Mouse (Mus musculus) intestine, embryonic 15.5 days (tissue): Measurements from ENCODE around the gene Taf15. TPM values are rescaled to one million over a fixed set of nuclear protein-coding genes. Genes with fewer than 3 reads are reported as not detected.

Experiments used
- ATAC-seq: fragments of 200-750 bp; cut with Nextera tagmentation; 2 replicates; pipeline ENCODE4 v1.8.0; 2017; ENCODE audit warnings: moderate TSS enrichment, moderate library complexity
- H3K27ac ChIP-seq: fragments of 300-500 bp; sonication (generic); 2 replicates; pipeline ENCODE4 v1.5.1; 2015; ENCODE audit warnings: mild to moderate bottlenecking, inconsistent platforms
- H3K27me3 ChIP-seq: fragments of 300-500 bp; sonication (generic); replicated peaks from 2 replicates; pipeline ENCODE4 v1.6.1; 2015; ENCODE audit warnings: inconsistent platforms
- H3K36me3 ChIP-seq: fragments of 300-500 bp; sonication (generic); 2 replicates; pipeline ENCODE4 v1.6.1; 2015; ENCODE audit warnings: inconsistent platforms
- H3K4me1 ChIP-seq: fragments of 300-500 bp; sonication (generic); replicated peaks from 2 replicates; pipeline ENCODE4 v1.6.1; 2015; ENCODE audit warnings: inconsistent platforms
- H3K4me2 ChIP-seq: fragments of 300-500 bp; sonication (generic); replicated peaks from 2 replicates; pipeline ENCODE4 v1.6.1; 2015; ENCODE audit warnings: mild to moderate bottlenecking, inconsistent platforms
- H3K4me3 ChIP-seq: fragments of 300-500 bp; sonication (generic); replicated peaks from 2 replicates; pipeline ENCODE4 v1.5.1; 2015; ENCODE audit warnings: inconsistent platforms
- H3K9ac ChIP-seq: fragments of 300-500 bp; sonication (generic); 2 replicates; pipeline ENCODE4 v1.6.1; 2015; ENCODE audit warnings: inconsistent platforms
- H3K9me3 ChIP-seq: fragments of 300-500 bp; sonication (generic); 2 replicates; pipeline ENCODE4 v1.6.1; 2016; ENCODE audit warnings: inconsistent platforms
- WGBS: fragments of 180-500 bp; shearing (Covaris S2); methylation state at CpG from one replicate; pipeline ENCODE4 v1.1.7; 2015; 5-methylcytosine and 5-hydroxymethylcytosine counted together
- polyA plus RNA-seq: library from polyadenylated mRNA; unstranded; fragments of >200 nt; fragmentation: Nextera tagmentation; extraction: Ambion mirVana; gene quantifications from 2 replicates; pipeline ENCODE4 v1.2.1, GENCODE M21; 2015

Gene Taf15
- 12.9 and 13.9 TPM in 2 replicates for polyA plus RNA-seq

GRCm38 (mm10) chr11:83472324-83473234, at the start of gene Taf15:
Gene Taf15, plus strand, starts transcription at chr11:83473086.
- Histone ChIP-seq H3K27ac (peak within 1 kb of the TSS; percentile 97), H3K9me3 (no peaks in the 10 kb centered on the region), H3K9ac (peak within 1 kb of the TSS; percentile 95), H3K4me1 (peaks cover 13% of the 10 kb centered on the region; the same call in 1 of the 2 replicates), H3K4me3 (peak within 1 kb of the TSS; percentile 94), H3K36me3 (no peaks in the 10 kb centered on the region), H3K4me2 (peak within 1 kb of the TSS; percentile 70), H3K27me3 (no peaks in the 10 kb centered on the region)
- under 1% methylated on average over 66 of the region's 66 CpGs for WGBS
- peak; percentile 98 for ATAC-seq

- Histone ChIP-seq H3K36me3 (no peaks in the 10 kb centered on the region), H3K4me1 (no peaks in the 10 kb centered on the region), H3K9ac (no peak overlapping the region), H3K4me2 (no peak overlapping the region), H3K9me3 (no peaks in the 10 kb centered on the region), H3K27ac (no peak overlapping the region), H3K27me3 (peaks cover 33% of the 10 kb centered on the region), H3K4me3 (no peak overlapping the region)
- ATAC-seq = 0 out of 2 replicates have a peak, but pooled peaks have one; percentile 19
- 9% methylated on average over 8 of the region's 8 CpGs for WGBS
These were observed 48.2 kb upstream of the Taf15 start for GRCm38 (mm10) chr11:83424681-83425080.

GRCm38 (mm10) chr11:83426964-83427363, 45.9 kb upstream of the Taf15 start:
- Histone ChIP-seq H3K27ac (no peak overlapping the region), H3K4me1 (no peaks in the 10 kb centered on the region), H3K9ac (no peak overlapping the region), H3K27me3 (peaks cover 18% of the 10 kb centered on the region), H3K4me3 (no peak overlapping the region), H3K4me2 (0 out of 2 replicates have a peak overlapping the region, but pooled peaks have one; percentile 30), H3K9me3 (no peaks in the 10 kb centered on the region), H3K36me3 (no peaks in the 10 kb centered on the region)
- peak; percentile 28; the same call in 1 of the 2 replicates for ATAC-seq
- WGBS = 24% methylated on average over 17 of the region's 17 CpGs

- H3K9me3 ChIP-seq = no peaks in the 10 kb centered on the region
- no peak within 1 kb of the TSS for H3K4me3 ChIP-seq
- 54% methylated on average over 5 of the region's 5 CpGs for WGBS
- H3K4me2 ChIP-seq = peak within 1 kb of the TSS; percentile 10; the same call in 1 of the 2 replicates
- no peak for ATAC-seq
- no peaks in the 10 kb centered on the region for H3K4me1 ChIP-seq
- H3K27me3 ChIP-seq = peaks cover 18% of the 10 kb centered on the region
- no peaks in the 10 kb centered on the region for H3K36me3 ChIP-seq
- H3K9ac ChIP-seq = no peak within 1 kb of the TSS
- H3K27ac ChIP-seq = no peak within 1 kb of the TSS
These were observed 43.5 kb upstream of the Taf15 start, which contains the start of gene Gas2l2 for GRCm38 (mm10) chr11:83429355-83429754. Gene Gas2l2, minus strand, starts transcription at chr11:83429455.

GRCm38 (mm10) chr11:83432533-83432932, 40.4 kb upstream of the Taf15 start:
- Histone ChIP-seq H3K4me3 (no peak overlapping the region), H3K4me1 (no peaks in the 10 kb centered on the region), H3K27me3 (peaks cover 7% of the 10 kb centered on the region), H3K27ac (no peak overlapping the region), H3K36me3 (no peaks in the 10 kb centered on the region), H3K9me3 (no peaks in the 10 kb centered on the region), H3K4me2 (no peak overlapping the region), H3K9ac (no peak overlapping the region)
- no peak for ATAC-seq
- WGBS = 79% methylated on average over 2 of the region's 2 CpGs

GRCm38 (mm10) chr11:83437377-83437776, 35.5 kb upstream of the Taf15 start, which contains the start of gene 1700020L24Rik:
Gene 1700020L24Rik, plus strand, starts transcription at chr11:83437677.
- Histone ChIP-seq H3K27me3 (peaks cover 14% of the 10 kb centered on the region), H3K36me3 (no peaks in the 10 kb centered on the region), H3K9me3 (no peaks in the 10 kb centered on the region), H3K9ac (no peak within 1 kb of the TSS), H3K27ac (no peak within 1 kb of the TSS), H3K4me1 (peaks cover 8% of the 10 kb centered on the region), H3K4me3 (no peak within 1 kb of the TSS), H3K4me2 (no peak within 1 kb of the TSS)
- WGBS = 88% methylated on average over 1 of the region's 1 CpGs
- no peak for ATAC-seq

GRCm38 (mm10) chr11:83439426-83440060, 33.3 kb upstream of the Taf15 start:
- no peaks in the 10 kb centered on the region for H3K9me3 ChIP-seq
- peak overlapping the region; percentile 63; the same call in 1 of the 2 replicates for H3K9ac ChIP-seq
- H3K4me3 ChIP-seq = peak overlapping the region; percentile 69
- no peak for ATAC-seq
- 29% methylated on average over 11 of the region's 11 CpGs for WGBS
- H3K27me3 ChIP-seq = peaks cover 26% of the 10 kb centered on the region
- peak overlapping the region; percentile 95 for H3K4me2 ChIP-seq
- H3K27ac ChIP-seq = no peak overlapping the region
- H3K36me3 ChIP-seq = no peaks in the 10 kb centered on the region
- H3K4me1 ChIP-seq = peaks cover 20% of the 10 kb centered on the region

GRCm38 (mm10) chr11:83440081-83441064, 32.5 kb upstream of the Taf15 start:
- peak overlapping the region; percentile 63 for H3K9ac ChIP-seq
- WGBS = under 1% methylated on average over 71 of the region's 75 CpGs
- 0 out of 2 replicates have a peak overlapping the region, but pooled peaks have one; percentile 9 for H3K27ac ChIP-seq
- H3K4me3 ChIP-seq = peak overlapping the region; percentile 69
- H3K27me3 ChIP-seq = peaks cover 34% of the 10 kb centered on the region
- no peaks in the 10 kb centered on the region for H3K9me3 ChIP-seq
- peak overlapping the region; percentile 95 for H3K4me2 ChIP-seq
- H3K36me3 ChIP-seq = no peaks in the 10 kb centered on the region
- peak; percentile 97 for ATAC-seq
- peaks cover 24% of the 10 kb centered on the region for H3K4me1 ChIP-seq

- Histone ChIP-seq H3K9me3 (no peaks in the 10 kb centered on the region), H3K27me3 (peaks cover 36% of the 10 kb centered on the region), H3K4me3 (peak overlapping the region; percentile 69), H3K4me1 (peaks cover 24% of the 10 kb centered on the region), H3K4me2 (peak overlapping the region; percentile 95), H3K9ac (no peak overlapping the region), H3K36me3 (no peaks in the 10 kb centered on the region), H3K27ac (no peak overlapping the region)
- ATAC-seq = no peak
- 47% methylated on average over 7 of the region's 7 CpGs for WGBS
These were observed 31.7 kb upstream of the Taf15 start for GRCm38 (mm10) chr11:83441235-83441634.

GRCm38 (mm10) chr11:83442596-83443267, 30.2 kb upstream of the Taf15 start:
- H3K27me3 ChIP-seq = peaks cover 36% of the 10 kb centered on the region
- H3K27ac ChIP-seq = no peak overlapping the region
- no peaks in the 10 kb centered on the region for H3K36me3 ChIP-seq
- 14% methylated on average over 29 of the region's 29 CpGs for WGBS
- H3K9ac ChIP-seq = no peak overlapping the region
- peaks cover 30% of the 10 kb centered on the region for H3K4me1 ChIP-seq
- H3K9me3 ChIP-seq = no peaks in the 10 kb centered on the region
- H3K4me2 ChIP-seq = peak overlapping the region; percentile 49
- 0 out of 2 replicates have a peak overlapping the region, but pooled peaks have one; percentile 20 for H3K4me3 ChIP-seq
- ATAC-seq = no peak; the same call in 1 of the 2 replicates

- H3K4me2 ChIP-seq = peak overlapping the region; percentile 4; the same call in 1 of the 2 replicates
- H3K36me3 ChIP-seq = no peaks in the 10 kb centered on the region
- ATAC-seq = no peak
These were observed 29.1 kb upstream of the Taf15 start for GRCm38 (mm10) chr11:83443824-83444223.

More at GRCm38 (mm10) chr11:83443824-83444223, 29.1 kb upstream of the Taf15 start:
- no peak overlapping the region for H3K4me3 ChIP-seq
- peaks cover 38% of the 10 kb centered on the region for H3K4me1 ChIP-seq
- WGBS = 11% methylated on average over 7 of the region's 7 CpGs
- H3K9ac ChIP-seq = no peak overlapping the region
- H3K27ac ChIP-seq = no peak overlapping the region
- H3K9me3 ChIP-seq = no peaks in the 10 kb centered on the region
- H3K27me3 ChIP-seq = peaks cover 36% of the 10 kb centered on the region
